In the genomic region with DNA sequence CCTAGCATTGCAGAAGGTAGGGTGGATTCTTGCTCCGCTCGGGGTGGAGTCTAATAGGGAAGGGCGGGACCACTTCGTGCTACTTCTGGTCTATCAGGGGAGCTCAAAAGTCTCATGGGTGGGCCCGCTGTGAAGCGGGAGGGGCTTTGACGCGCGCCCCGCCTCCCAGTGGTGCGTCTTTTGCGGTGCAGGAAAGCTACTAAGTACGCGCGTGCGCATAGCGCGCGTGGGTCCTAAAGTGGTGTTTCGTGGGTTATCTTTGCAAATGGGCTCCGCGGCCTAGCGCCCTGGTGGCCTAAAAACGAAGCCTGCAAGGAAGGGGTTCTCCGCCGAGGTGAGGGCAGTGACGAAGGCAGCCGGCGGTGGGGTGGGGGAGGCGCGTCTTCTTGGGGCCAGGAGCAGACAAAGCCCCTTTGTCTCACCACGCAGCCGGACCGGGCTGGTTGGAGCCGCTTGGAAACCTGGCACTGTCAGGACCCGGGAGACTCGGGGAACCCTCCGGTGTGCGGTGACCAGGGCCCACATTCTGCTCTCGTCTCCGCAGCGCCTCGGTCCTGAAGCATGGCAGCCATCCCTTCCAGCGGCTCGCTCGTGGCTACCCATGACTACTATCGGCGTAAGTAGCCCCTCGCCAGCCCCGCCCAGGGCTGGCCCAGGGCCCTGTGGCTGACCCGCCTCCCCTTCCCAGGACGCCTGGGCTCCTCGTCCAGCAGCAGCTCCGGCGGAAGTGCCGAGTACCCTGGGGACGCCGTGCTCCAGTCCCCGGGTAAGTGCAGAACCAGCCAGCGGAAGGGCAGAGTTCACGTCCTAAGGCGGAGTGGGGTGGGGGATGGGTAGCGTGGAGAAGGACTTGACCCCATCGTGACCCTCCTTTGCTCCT, we compare ENCODE assay signal across 1 mouse cellular context.
A peak's percentile ranks its signal among the peaks of the same experiment; 100 is the strongest.
TF ChIP-seq lines count a peak whose summit lies in the region.

A gene (plus strand): TSS at position 127 of the 880 bp plus-strand sequence.

TF ChIP-seq in myocyte, 11 proteins besides CTCF, POLR2A, EP300 and RAD21 (continued from another document):
- peak; percentile 83 for TF ChIP-seq POLR2AphosphoS2 (IDR thresholded peaks at IDR 0.05; ENCODE audit: insufficient read length, low read depth)
- no peak for TF ChIP-seq TCF3 (IDR thresholded peaks at IDR 0.05; ENCODE audit: insufficient read length, low read depth)
- no peak for TF ChIP-seq MYOD1 (IDR thresholded peaks at IDR 0.05; ENCODE audit: control insufficient read depth in 1 of 3, insufficient read length in 2 of 3, low read depth in 2 of 3)
